In the genomic region with DNA sequence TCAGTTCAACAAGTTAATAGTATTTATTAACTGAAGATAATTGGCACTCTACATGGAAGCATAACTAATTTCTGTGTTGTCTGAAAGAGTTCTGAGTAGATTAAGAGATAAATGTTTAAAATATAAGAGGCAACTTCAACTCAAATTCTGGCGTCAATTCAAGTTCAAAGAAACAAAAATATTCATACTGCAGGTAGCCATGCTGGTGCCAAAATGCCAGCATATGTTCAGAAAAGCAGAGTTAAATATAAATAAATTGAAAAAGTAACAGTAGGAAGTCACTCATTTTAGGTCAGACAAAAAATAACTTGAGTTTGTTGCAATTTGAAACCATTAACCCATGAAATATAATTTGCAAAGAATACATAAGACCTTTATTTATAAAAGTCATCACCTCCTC, we compare ENCODE assay signal across 22 mouse cellular contexts.
"Had no signal": no experiment of that assay in that cellular context is flagged by ENCODE, and none has a peak within 500 bp of the region (broad histone marks: within the 10 kb centered on the region; RNA-seq: fewer than 3 reads in every experiment).

No protein-coding gene starts in this region.

- H3K4me3 ChIP-seq: embryonic facial prominence, embryonic 10.5 days; embryonic facial prominence, embryonic 12.5 days; embryonic facial prominence, embryonic 13.5 days; embryonic facial prominence, embryonic 15.5 days; erythroblast, embryonic 14.5 days; forebrain, embryonic 10.5 days; forebrain, embryonic 12.5 days; forebrain, embryonic 13.5 days; forebrain, embryonic 15.5 days; gastrocnemius, adult 2 months; heart, adult 2 months; heart, embryonic 10.5 days; heart, embryonic 12.5 days; heart, embryonic 13.5 days had no signal

- DNase-seq: embryo, embryonic 11 days; forebrain, postnatal 0 days; gastrocnemius, adult 2 months; gastrocnemius, postnatal 10 days; gastrocnemius, postnatal 14 days; gastrocnemius, postnatal 25 days; gastrocnemius, postnatal 36 days; heart, adult 11 months; heart, adult 18-20 months; heart, adult 2 months had no signal

- H3K4me1 ChIP-seq: embryonic facial prominence, embryonic 10.5 days; embryonic facial prominence, embryonic 12.5 days; embryonic facial prominence, embryonic 13.5 days; embryonic facial prominence, embryonic 15.5 days; forebrain, embryonic 10.5 days; forebrain, embryonic 12.5 days; forebrain, embryonic 13.5 days; forebrain, embryonic 15.5 days; heart, embryonic 10.5 days; heart, embryonic 12.5 days; heart, embryonic 13.5 days had no signal

- H3K27ac ChIP-seq: embryonic facial prominence, embryonic 10.5 days; embryonic facial prominence, embryonic 12.5 days; embryonic facial prominence, embryonic 13.5 days; embryonic facial prominence, embryonic 15.5 days; forebrain, embryonic 10.5 days; forebrain, embryonic 12.5 days; forebrain, embryonic 13.5 days; forebrain, embryonic 15.5 days; gastrocnemius, adult 2 months; heart, adult 2 months; heart, embryonic 10.5 days; heart, embryonic 13.5 days had no signal

- H3K27me3 ChIP-seq: embryonic facial prominence, embryonic 12.5 days; embryonic facial prominence, embryonic 13.5 days; embryonic facial prominence, embryonic 15.5 days; forebrain, embryonic 12.5 days; forebrain, embryonic 13.5 days; forebrain, embryonic 15.5 days; heart, embryonic 12.5 days; heart, embryonic 13.5 days had no signal
